Mouse (Mus musculus): Measurements from ENCODE around the gene Ankrd39.

DNA sequence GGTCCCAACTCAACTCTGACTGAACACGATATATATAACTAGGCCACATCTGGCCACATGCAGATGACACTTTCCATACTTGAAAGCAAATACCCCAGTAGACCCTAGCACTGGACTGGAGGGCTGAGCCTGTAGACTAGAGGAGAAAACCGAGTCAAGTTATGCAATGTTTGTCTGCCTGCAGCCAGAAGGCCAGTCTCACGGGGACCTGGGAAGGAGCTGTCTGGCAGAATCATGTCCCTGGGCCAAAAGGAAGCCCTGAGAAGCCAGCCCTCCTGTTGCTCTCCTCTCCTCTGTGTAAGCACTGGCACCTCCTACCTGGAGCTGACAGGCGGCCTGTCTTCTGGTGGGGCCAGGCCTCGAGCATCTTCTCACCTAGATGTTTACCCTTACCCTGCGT, 28.1 kb upstream of the Ankrd39 start:
- TF ChIP-seq POLR2A (IDR thresholded peaks at IDR 0.05; ENCODE audit: borderline replicate concordance, extremely low read depth, low read depth, low read length) (no peak), CTCF (IDR thresholded peaks at IDR 0.05; ENCODE audit: insufficient read depth, low read length) (no peak)

All from lung, adult 2 months (tissue).